ENCODE assay signal across 29 mouse cellular contexts in the genomic region with DNA sequence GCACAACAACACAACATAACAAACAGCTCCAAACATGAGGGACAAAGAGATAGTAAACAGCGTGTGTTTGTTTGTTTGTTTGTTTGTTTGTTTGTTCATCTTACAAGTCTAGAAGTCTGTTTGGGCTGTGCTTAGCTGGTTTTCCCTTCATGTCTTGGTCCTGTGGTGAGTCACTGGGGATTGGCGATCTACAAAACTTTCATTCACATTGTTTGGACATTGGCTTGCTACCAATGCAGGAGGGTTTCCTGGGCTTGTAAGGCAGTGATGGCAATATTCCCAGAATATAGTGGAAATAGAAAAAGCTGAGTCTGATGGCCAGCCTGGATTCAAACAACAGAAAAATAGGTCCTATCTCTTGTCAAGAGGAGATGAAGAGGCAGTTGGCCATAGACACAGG.
DNase-seq lines count a peak whose midpoint lies in the region; ATAC-seq and TF ChIP-seq lines count a peak whose summit lies in the region.
"Had no signal": no experiment of that assay in that cellular context is flagged by ENCODE, and none has a peak within 500 bp of the region (broad histone marks: within the 10 kb centered on the region; RNA-seq: fewer than 3 reads in every experiment).

No protein-coding gene starts in this region.

- intact Hi-C loops in gastrocnemius, postnatal 14 days (cut with DNase I; ENCODE audit: low total_unique reads): no loop called here

- no peaks in the 10 kb centered on the region for H3K4me1 ChIP-seq in heart, embryonic 11.5 days (ENCODE audit: control insufficient read depth, insufficient read depth, low read length)
- no peaks in the 10 kb centered on the region for H3K4me1 ChIP-seq in midbrain, postnatal 0 days (ENCODE audit: insufficient read depth, low read length)
- H3K4me1 ChIP-seq in midbrain, embryonic 15.5 days: no peaks in the 10 kb centered on the region
- H3K4me1 ChIP-seq: embryonic facial prominence, embryonic 10.5 days; embryonic facial prominence, embryonic 15.5 days; forebrain, embryonic 13.5 days; heart, embryonic 10.5 days; hindbrain, embryonic 12.5 days; limb, embryonic 13.5 days; megakaryocyte, embryonic 14.5 days; midbrain, embryonic 13.5 days had no signal

- no peak overlapping the region for H3K9ac ChIP-seq in heart, embryonic 11.5 days (ENCODE audit: low read depth, low read length)
- H3K9ac ChIP-seq in midbrain, postnatal 0 days (replicated peaks; ENCODE audit: low read length, poor library complexity, severe bottlenecking): no peak overlapping the region
- H3K9ac ChIP-seq in midbrain, embryonic 15.5 days: no peak overlapping the region
- H3K9ac ChIP-seq: embryonic facial prominence, embryonic 15.5 days; forebrain, embryonic 13.5 days; hindbrain, embryonic 12.5 days; limb, embryonic 13.5 days; midbrain, embryonic 13.5 days had no signal

- peak; percentile 1 for DNase-seq in cerebellum, adult 9-11 months
- DNase-seq in cerebellum, adult 11 months: no peak
- DNase-seq in heart, adult 11 months: peak; percentile 10
- peak; percentile 23 for DNase-seq in midbrain, postnatal 0 days (ENCODE audit: low spot score)
- DNase-seq in thymus, postnatal 36 days: no peak
- DNase-seq in gastrocnemius, postnatal 14 days: no peak
- DNase-seq: adrenal gland, postnatal 25 days; cerebellum, adult 9-10 months; gastrocnemius, adult 2 months; heart, postnatal 36 days; kidney, postnatal 4 days; lung, postnatal 4 days; right cerebral cortex, postnatal 4 days; thymus, adult 18-20 months; thymus, postnatal 25 days had no signal

- no peaks in the 10 kb centered on the region for H3K36me3 ChIP-seq in heart, embryonic 11.5 days (ENCODE audit: control insufficient read depth, insufficient read depth, low read length)
- no peaks in the 10 kb centered on the region for H3K36me3 ChIP-seq in midbrain, postnatal 0 days (ENCODE audit: insufficient read depth, low read length)
- H3K36me3 ChIP-seq in midbrain, embryonic 15.5 days (replicated peaks): no peaks in the 10 kb centered on the region
- H3K36me3 ChIP-seq: embryonic facial prominence, embryonic 10.5 days; embryonic facial prominence, embryonic 15.5 days; G1E; heart, embryonic 10.5 days; hindbrain, embryonic 12.5 days; limb, embryonic 13.5 days; midbrain, embryonic 13.5 days had no signal

- no peak overlapping the region for H3K4me2 ChIP-seq in heart, embryonic 11.5 days
- no peak overlapping the region for H3K4me2 ChIP-seq in midbrain, postnatal 0 days (ENCODE audit: low read depth, low read length, poor library complexity, severe bottlenecking)
- H3K4me2 ChIP-seq in midbrain, embryonic 15.5 days: no peak overlapping the region
- H3K4me2 ChIP-seq: embryonic facial prominence, embryonic 15.5 days; forebrain, embryonic 13.5 days; hindbrain, embryonic 12.5 days; limb, embryonic 13.5 days; liver, embryonic 11.5 days; midbrain, embryonic 13.5 days had no signal

- no peak for TF ChIP-seq CTCF in midbrain, postnatal 0 days (IDR thresholded peaks at IDR 0.05)

- no peak overlapping the region for H3K4me3 ChIP-seq in heart, embryonic 11.5 days (ENCODE audit: low read depth, low read length)
- no peak overlapping the region for H3K4me3 ChIP-seq in midbrain, postnatal 0 days (ENCODE audit: low read depth, low read length)
- H3K4me3 ChIP-seq in midbrain, embryonic 15.5 days: no peak overlapping the region
- H3K4me3 ChIP-seq: embryonic facial prominence, embryonic 10.5 days; embryonic facial prominence, embryonic 15.5 days; forebrain, embryonic 13.5 days; gastrocnemius, adult 2 months; heart, embryonic 10.5 days; hindbrain, embryonic 12.5 days; limb, embryonic 13.5 days; megakaryocyte, embryonic 14.5 days; midbrain, embryonic 13.5 days had no signal

- H3K9me3 ChIP-seq in heart, embryonic 11.5 days (replicated peaks; ENCODE audit: control insufficient read depth, low read length): no peaks in the 10 kb centered on the region
- no peaks in the 10 kb centered on the region for H3K9me3 ChIP-seq in midbrain, postnatal 0 days (ENCODE audit: low read length)
- no peaks in the 10 kb centered on the region for H3K9me3 ChIP-seq in midbrain, embryonic 15.5 days
- H3K9me3 ChIP-seq: embryonic facial prominence, embryonic 10.5 days; embryonic facial prominence, embryonic 15.5 days; forebrain, embryonic 13.5 days; heart, embryonic 10.5 days; hindbrain, embryonic 12.5 days; limb, embryonic 13.5 days; midbrain, embryonic 13.5 days had no signal

- H3K27ac ChIP-seq in heart, embryonic 11.5 days (ENCODE audit: low read depth, low read length): no peak overlapping the region
- no peak overlapping the region for H3K27ac ChIP-seq in midbrain, postnatal 0 days (ENCODE audit: low read depth, low read length)
- H3K27ac ChIP-seq in midbrain, embryonic 15.5 days: no peak overlapping the region
- H3K27ac ChIP-seq: embryonic facial prominence, embryonic 10.5 days; embryonic facial prominence, embryonic 15.5 days; forebrain, embryonic 13.5 days; gastrocnemius, adult 2 months; heart, embryonic 10.5 days; hindbrain, embryonic 12.5 days; limb, embryonic 13.5 days; midbrain, embryonic 13.5 days; stomach, postnatal 0 days had no signal

- 79% methylated on average over 2 of the region's 2 CpGs for WGBS in heart, embryonic 11.5 days (ENCODE audit: insufficient replicate concordance)
- WGBS in midbrain, postnatal 0 days: 84% methylated on average over 2 of the region's 2 CpGs
- WGBS in midbrain, embryonic 15.5 days: 94% methylated on average over 2 of the region's 2 CpGs

- no peaks in the 10 kb centered on the region for H3K27me3 ChIP-seq in heart, embryonic 11.5 days (ENCODE audit: control insufficient read depth, insufficient read depth, low read length)
- H3K27me3 ChIP-seq in midbrain, postnatal 0 days (ENCODE audit: insufficient read depth, low read length): no peaks in the 10 kb centered on the region
- H3K27me3 ChIP-seq in midbrain, embryonic 15.5 days (replicated peaks): no peaks in the 10 kb centered on the region
- H3K27me3 ChIP-seq: embryonic facial prominence, embryonic 15.5 days; forebrain, embryonic 13.5 days; hindbrain, embryonic 12.5 days; limb, embryonic 13.5 days; megakaryocyte, embryonic 14.5 days; midbrain, embryonic 13.5 days had no signal

- no peak for ATAC-seq in heart, embryonic 11.5 days (replicated peaks; ENCODE audit: insufficient number of reproducible peaks, low FRiP score, low TSS enrichment)
- ATAC-seq in midbrain, postnatal 0 days (ENCODE audit: low FRiP score): no peak
- no peak for ATAC-seq in midbrain, embryonic 15.5 days (replicated peaks)
- ATAC-seq: forebrain, embryonic 13.5 days; intestine, postnatal 0 days; midbrain, embryonic 13.5 days had no signal

Comparison
In these comparisons a context has a peak if more than half of its experiments do, and no peak if none do; other contexts are left out.
1. DNase-seq: peak in cerebellum, adult 9-11 months (single experiment), heart, adult 11 months (single experiment) and midbrain, postnatal 0 days (single experiment); none in cerebellum, adult 11 months (single experiment), thymus, postnatal 36 days (0 of 2) and gastrocnemius, postnatal 14 days (single experiment).